Mouse (Mus musculus) splenic B cell, adult 2 months (primary cell): ENCODE data around the gene Dmtf1.

ENCODE experiments used
- DNase-seq: peaks from one replicate; pipeline ENCODE4 v3.0.0-alpha.2; 2011; ENCODE audit warnings: low read depth, low spot score
- H3K27me3 ChIP-seq: 2 replicates; pipeline ENCODE4 v1.6.1; 2012; ENCODE audit warnings: mild to moderate bottlenecking, low read length, moderate library complexity, mixed read lengths; ENCODE audit not compliant: control insufficient read depth, poor library complexity, insufficient read depth, severe bottlenecking
- H3K36me3 ChIP-seq: 2 replicates; pipeline ENCODE4 v1.6.1; 2012; ENCODE audit warnings: mild to moderate bottlenecking, low read length, moderate library complexity, mixed read lengths; ENCODE audit not compliant: control insufficient read depth, poor library complexity, insufficient read depth, severe bottlenecking

Gene Dmtf1

GRCm38 (mm10) chr5:9093490-9093889, 68.1 kb downstream of the Dmtf1 start:
- no peaks in the 10 kb centered on the region for H3K27me3 ChIP-seq
- no peaks in the 10 kb centered on the region for H3K36me3 ChIP-seq
- DNase-seq, result no peak

DNA sequence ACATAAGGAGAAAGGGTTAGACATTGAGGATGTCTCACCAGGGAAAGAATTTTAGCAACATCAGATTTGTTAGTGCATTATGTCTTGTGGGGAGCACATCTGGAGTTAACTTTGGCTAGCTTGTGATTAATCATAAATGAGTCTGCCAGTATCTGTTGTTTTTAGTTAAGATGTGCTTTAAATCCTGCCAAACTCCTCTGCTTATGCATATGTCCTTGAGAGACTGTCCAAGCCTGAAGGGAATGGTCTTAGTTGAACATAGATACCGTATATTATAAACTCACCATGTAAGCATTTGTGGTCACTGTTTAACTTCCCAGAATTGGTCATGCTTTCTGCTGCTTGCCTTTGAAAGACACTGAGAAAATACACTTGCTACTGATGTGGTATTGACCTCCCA, 68.9 kb downstream of the Dmtf1 start:
- no peaks in the 10 kb centered on the region for H3K36me3 ChIP-seq
- no peaks in the 10 kb centered on the region for H3K27me3 ChIP-seq
- DNase-seq, result no peak

DNA sequence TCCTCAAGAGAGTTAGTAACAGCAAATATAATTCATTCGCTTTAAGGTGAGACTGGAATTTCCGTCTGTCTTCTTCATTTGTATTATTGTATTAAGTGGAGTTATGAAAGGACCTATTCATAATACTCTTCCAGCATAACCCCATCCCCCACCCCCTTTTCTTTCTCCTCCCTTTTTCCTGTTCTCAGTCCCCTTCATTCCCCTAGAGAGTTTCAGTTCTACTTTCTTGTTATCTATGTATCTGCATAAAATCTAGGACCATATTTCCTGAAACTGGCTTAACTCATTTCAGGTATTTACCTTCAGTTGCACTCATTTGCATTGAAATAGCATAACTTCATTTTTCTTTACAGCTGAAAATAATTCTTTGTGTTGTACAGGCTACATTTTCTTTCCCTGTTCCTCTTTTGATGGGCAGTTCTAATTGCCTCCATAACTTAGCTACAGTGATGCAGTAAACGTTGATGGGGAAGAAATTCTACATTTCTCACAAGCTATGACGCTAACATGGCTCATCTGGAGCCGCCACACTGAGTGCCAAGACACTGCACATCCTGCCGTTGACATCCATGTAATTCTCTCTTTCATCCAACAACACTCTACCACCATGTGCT, 71.0 kb downstream of the Dmtf1 start:
- Histone ChIP-seq H3K27me3 (no peaks in the 10 kb centered on the region), H3K36me3 (no peaks in the 10 kb centered on the region)
- DNase-seq, result peak; percentile 45

DNA sequence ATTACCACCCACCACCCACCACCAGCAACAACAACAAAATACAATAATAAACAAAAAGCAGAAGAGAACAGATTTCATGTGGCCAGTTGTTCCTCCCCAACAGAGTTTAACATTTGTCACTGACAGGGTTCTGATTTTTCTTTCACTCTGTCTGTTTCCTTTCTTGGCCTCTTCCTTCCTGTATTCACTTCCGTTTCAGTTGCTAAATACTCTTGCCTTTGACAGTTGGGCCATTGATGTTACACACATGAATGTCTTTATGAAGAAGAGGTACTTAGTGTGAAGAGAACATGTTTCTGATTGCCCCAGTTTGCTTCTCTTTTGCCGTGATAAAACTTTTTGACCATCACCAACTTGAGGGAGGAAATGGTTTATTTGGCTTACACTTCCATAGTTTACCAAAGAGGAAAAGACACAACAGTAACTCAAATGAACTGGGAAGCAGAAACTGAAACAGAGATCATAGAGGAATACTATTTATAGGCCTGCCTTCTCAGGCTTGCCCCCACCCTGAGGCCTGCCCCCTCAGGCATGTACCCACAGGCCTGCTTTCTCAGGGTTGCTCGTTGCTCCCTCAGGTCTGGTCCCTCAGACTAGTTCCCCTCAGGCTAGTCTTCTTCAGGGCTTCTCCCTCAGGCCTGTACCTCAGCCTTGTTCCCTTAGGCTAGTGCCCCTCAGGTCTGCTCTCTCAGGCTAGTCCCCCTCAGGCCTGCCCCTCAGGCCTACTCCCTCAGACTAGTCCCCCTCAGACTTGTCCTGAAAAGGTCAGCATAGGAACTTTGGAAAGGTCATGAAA, 74.5 kb downstream of the Dmtf1 start:
- peak; percentile 82 for DNase-seq
- Histone ChIP-seq H3K27me3 (no peaks in the 10 kb centered on the region), H3K36me3 (no peaks in the 10 kb centered on the region)

DNA sequence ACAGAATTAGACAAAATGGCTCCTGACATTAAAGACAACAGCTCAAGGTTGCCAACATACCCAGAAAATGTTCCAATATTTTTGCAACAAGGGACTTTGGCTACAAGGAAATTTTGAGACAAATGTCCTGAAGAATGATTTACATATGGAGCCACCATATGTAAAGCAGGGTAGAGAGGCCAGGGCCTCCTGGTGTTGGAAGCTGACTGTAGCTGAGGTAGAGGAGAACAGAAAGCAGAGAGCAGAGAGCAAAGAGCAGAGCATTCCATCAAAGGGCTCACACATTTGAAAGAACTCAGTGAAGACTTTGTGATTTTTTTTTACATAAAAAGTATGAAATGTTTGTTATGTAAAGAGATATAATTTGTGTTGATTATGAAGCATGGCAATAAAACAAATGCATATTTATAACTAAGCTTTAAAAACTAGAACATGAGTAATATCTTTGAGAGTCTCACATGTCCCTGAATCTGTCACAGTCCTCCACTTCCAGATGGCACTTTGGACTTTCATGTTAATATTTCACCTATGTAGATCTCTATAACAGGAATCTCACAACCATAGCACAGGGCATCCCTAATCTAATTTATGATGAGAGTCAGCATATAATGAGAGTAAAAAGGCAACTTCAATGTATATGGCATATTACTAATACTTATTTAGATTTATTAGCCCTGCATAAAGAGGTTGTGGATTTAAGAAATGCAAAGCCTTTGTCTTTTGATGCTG, 81.6 kb downstream of the Dmtf1 start:
- Histone ChIP-seq H3K27me3 (no peaks in the 10 kb centered on the region), H3K36me3 (no peaks in the 10 kb centered on the region)
- DNase-seq, result no peak

- peak; percentile 83 for DNase-seq
- no peaks in the 10 kb centered on the region for H3K36me3 ChIP-seq
- no peaks in the 10 kb centered on the region for H3K27me3 ChIP-seq
Observed at GRCm38 (mm10) chr5:9073177-9073854, 88.3 kb downstream of the Dmtf1 start.

DNA sequence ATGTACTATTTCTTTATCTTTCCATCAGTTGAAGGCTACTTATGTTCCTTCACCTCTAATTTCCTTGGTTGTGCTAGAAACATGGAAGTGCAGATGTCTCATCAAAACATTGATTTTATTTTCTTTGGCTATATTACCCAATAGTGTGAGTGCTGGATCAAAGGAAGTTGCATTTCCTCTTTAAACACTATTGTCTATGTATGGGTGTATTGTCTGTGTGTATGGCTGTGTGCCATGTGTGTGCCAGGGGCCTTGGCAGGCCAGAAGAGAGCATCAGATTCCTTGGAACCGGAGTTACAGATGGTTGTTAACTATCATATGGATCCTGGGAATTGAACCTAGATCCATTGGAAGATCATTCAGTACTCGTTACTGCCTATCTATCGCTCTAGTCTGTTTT, 90.2 kb downstream of the Dmtf1 start:
- Histone ChIP-seq H3K27me3 (no peaks in the 10 kb centered on the region), H3K36me3 (no peaks in the 10 kb centered on the region)
- no peak for DNase-seq

DNA sequence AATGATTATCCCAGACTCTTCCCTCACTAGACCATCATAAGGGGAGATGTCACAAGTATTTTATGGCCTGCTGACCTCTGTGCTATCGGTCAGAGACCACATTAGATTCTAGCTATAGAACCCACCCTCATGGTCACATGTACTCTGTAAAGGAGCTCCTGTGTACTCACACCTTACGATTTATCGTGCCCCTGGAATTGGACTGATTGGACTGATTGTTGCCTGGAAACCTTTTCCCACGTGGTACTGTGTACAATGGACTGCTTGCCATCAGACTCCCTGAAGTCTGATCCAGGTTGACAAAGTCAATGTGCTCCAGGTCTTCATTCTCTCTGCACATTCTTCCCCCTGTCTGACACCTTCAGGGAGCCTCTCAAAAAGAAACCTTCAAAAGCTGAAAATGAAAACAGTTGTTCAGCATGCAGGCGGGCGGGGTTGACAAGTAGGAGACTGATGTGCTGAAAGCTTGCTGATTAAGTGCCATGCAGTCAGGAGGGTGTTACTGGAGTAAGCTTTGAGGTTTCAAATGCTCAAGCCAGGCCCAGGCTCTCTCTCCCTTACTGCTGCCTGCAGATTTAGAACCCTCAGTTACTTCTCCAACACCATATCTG, 91.9 kb downstream of the Dmtf1 start:
- Histone ChIP-seq H3K36me3 (no peaks in the 10 kb centered on the region), H3K27me3 (no peaks in the 10 kb centered on the region)
- DNase-seq, result no peak

DNA sequence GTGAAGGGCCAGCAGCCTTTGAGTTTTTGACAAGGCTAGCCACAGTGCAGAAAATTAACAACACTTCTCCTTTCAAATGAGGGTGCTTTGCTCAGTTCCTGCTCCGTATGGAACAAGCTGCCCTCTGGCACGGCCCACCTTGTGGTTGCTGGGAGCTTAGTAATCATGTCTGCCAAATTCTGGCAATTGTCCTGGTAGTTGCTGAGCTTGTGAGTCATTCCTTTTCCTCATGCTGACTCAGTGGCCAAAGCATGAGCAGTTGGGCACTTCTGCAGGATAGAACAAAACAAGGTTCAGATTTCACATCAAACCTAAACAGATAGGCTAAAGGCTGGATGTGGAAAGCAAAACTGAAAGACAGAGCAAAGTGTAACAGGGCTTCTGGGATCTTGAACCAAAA, 92.7 kb downstream of the Dmtf1 start:
- Histone ChIP-seq H3K36me3 (no peaks in the 10 kb centered on the region), H3K27me3 (no peaks in the 10 kb centered on the region)
- DNase-seq, result no peak
